Mouse (Mus musculus): Measurements from ENCODE around the gene Pex14. TPM values are rescaled to one million over a fixed set of nuclear protein-coding genes. Genes with fewer than 3 reads are reported as not detected.

Gene Pex14
- polyA plus RNA-seq, 1 experiment: 40.1 TPM

DNA sequence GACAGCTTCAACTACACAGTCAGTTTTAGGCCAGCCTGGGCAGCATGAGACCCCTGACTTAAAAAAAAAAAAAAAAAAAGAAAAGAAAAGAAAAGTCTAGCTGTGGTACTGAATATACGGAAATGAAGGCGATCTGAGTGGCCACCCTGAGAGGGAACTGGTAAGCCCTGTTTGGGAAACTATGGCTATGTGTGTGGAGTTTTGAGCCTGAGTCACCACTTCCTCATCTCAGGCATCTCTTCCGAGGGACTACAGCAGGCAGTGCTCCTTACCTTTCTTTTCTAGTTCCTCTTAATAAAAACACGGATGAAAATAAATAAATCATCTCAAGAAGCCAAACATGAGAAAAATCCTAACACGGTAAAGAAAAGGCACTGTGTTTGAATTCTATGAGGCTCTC lies 98.2 kb downstream of the Pex14 start:
- Histone ChIP-seq H3K27me3 (replicated peaks) (no peaks in the 10 kb centered on the region), H3K9me3 (peaks cover 5% of the 10 kb centered on the region), H3K4me3 (replicated peaks) (no peak overlapping the region), H3K4me1 (peaks cover 26% of the 10 kb centered on the region), H3K36me3 (replicated peaks; ENCODE audit: low read length) (peaks cover 14% of the 10 kb centered on the region)
- TF ChIP-seq GATA1 (IDR thresholded peaks at IDR 0.05; ENCODE audit: borderline replicate concordance, low read length) (no peak), FLI1 (IDR thresholded peaks at IDR 0.05; ENCODE audit: low read length) (no peak)

DNA sequence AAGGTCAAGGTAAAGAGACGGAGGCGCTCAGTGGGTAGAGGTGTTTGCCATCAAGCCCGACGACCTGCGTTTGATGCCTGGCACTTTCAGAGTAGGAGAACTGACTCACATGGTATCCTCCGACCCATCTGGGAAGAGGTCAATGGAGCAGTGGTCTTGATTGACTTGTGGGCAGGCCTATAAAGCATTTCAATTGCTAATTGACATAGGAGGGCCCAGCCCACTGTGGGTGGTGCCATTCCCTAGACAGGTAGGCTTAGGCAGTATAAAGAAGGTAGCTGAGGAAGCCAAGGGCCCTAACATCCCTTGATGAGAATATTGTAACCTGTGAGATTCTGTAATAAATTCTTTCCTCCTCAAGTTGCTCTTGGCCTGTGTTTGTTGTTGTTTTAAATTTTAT lies 98.9 kb downstream of the Pex14 start:
- no peak overlapping the region for H3K4me3 ChIP-seq (replicated peaks)
- TF ChIP-seq GATA1 (IDR thresholded peaks at IDR 0.05; ENCODE audit: borderline replicate concordance, low read length) (no peak), FLI1 (IDR thresholded peaks at IDR 0.05; ENCODE audit: low read length) (no peak)
- peaks cover 10% of the 10 kb centered on the region for H3K36me3 ChIP-seq (replicated peaks; ENCODE audit: low read length)
- H3K27me3 ChIP-seq (replicated peaks): no peaks in the 10 kb centered on the region
- no peaks in the 10 kb centered on the region for H3K9me3 ChIP-seq
- H3K4me1 ChIP-seq: peaks cover 27% of the 10 kb centered on the region

DNA sequence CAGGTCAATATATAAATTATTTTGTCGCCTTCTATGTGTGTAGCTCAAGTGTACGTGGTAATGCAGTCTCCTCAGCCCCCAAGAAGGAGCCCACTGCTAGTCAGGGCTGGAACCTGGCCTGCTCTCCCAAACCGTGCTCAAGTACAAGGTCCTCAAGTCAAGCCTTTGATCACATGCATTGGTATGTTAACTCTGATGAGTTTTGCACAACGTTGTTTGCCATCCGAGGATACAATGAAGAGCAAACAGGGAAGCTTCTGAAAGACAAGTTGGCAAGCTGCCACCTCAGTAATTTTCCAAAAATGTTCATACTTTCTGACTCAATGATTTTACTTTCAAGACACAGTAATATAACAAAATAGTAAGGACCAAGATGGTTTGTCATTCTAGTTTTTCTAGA lies 105.7 kb downstream of the Pex14 start:
- TF ChIP-seq GATA1 (IDR thresholded peaks at IDR 0.05; ENCODE audit: borderline replicate concordance, low read length): no peak
- no peak for TF ChIP-seq FLI1 (IDR thresholded peaks at IDR 0.05; ENCODE audit: low read length)
- H3K4me1 ChIP-seq: peaks cover 33% of the 10 kb centered on the region
- no peak overlapping the region for H3K4me3 ChIP-seq (replicated peaks)
- H3K9me3 ChIP-seq: no peaks in the 10 kb centered on the region
- H3K36me3 ChIP-seq (replicated peaks; ENCODE audit: low read length): peaks cover 6% of the 10 kb centered on the region
- H3K27me3 ChIP-seq (replicated peaks): no peaks in the 10 kb centered on the region

DNA sequence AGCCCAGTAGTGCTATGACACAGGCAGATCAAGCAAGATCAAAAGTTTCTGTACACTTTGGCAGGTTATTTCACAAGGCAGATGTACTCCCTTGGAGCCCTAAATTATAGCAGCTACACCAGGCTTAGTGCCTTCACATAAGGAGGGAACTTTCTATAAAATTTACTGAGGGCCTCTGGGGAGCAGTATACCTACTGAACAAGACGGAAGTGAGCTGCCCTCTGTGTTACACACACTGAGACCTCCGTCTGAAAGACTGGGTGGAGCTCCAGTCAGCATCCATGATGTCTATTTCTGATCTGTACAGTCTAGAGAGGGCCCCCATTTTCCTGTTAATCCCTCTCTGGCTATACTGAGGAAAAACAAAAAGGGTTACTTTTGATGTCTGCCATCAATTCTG lies 109.6 kb downstream of the Pex14 start:
- no peaks in the 10 kb centered on the region for H3K9me3 ChIP-seq
- peaks cover 46% of the 10 kb centered on the region for H3K4me1 ChIP-seq
- H3K36me3 ChIP-seq (replicated peaks; ENCODE audit: low read length): peaks cover 2% of the 10 kb centered on the region
- TF ChIP-seq GATA1 (IDR thresholded peaks at IDR 0.05; ENCODE audit: borderline replicate concordance, low read length) (no peak), FLI1 (IDR thresholded peaks at IDR 0.05; ENCODE audit: low read length) (no peak)
- no peak overlapping the region for H3K4me3 ChIP-seq (replicated peaks)
- no peaks in the 10 kb centered on the region for H3K27me3 ChIP-seq (replicated peaks)

DNA sequence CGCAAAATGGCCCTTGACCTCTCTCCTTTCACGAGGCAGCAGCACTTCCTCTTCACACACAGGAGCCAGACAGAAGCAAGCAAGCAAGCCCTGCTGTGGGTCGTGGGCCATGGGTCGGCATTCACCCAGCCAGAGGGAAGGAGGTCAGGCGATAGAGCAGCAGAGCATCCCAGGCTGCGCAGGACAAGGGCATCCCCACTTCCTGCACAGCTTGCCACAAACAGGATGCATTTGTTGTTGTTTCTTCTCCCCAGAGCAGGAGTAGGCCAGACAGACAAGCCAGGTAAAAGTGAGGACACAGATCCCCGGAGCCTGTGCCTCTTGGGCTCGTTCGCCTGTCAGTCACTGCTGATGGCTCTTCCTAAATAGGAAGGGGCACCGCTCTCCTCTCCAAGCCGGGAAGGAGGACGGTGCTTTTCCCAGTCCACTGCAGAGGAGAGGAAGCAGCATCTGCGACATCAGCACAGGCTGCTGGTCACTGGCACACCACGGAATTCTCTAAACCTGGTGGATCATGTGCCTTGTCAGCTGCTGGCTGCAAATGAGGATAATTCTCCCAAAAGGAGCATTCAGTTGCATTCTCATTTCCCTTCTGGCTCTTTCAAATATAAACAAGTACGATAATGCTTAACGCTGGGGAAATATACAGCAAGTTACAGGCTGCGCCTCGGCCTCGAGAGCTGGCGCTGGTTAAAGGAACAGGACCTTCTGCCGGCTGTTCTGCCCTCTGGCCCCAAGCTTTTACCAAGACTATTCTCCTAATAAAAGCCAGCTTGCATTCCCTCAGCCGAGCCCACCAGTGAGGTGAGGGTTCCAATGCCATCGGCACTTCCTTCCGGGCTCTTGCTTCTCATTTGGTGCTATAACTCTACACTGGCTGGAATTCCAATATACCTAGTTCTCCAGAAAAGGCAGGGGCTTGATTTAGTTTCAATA lies 113.9 kb downstream of the Pex14 start:
- peaks cover under 1% of the 10 kb centered on the region; the same call in 1 of the 2 replicates for H3K9me3 ChIP-seq
- no peaks in the 10 kb centered on the region for H3K27me3 ChIP-seq (replicated peaks)
- TF ChIP-seq GATA1 (IDR thresholded peaks at IDR 0.05; ENCODE audit: borderline replicate concordance, low read length) (no peak), FLI1 (IDR thresholded peaks at IDR 0.05; ENCODE audit: low read length) (no peak)
- H3K4me3 ChIP-seq (replicated peaks): peak overlapping the region; percentile 54
- peaks cover 30% of the 10 kb centered on the region for H3K36me3 ChIP-seq (replicated peaks; ENCODE audit: low read length)
- H3K4me1 ChIP-seq: peaks cover 47% of the 10 kb centered on the region

DNA sequence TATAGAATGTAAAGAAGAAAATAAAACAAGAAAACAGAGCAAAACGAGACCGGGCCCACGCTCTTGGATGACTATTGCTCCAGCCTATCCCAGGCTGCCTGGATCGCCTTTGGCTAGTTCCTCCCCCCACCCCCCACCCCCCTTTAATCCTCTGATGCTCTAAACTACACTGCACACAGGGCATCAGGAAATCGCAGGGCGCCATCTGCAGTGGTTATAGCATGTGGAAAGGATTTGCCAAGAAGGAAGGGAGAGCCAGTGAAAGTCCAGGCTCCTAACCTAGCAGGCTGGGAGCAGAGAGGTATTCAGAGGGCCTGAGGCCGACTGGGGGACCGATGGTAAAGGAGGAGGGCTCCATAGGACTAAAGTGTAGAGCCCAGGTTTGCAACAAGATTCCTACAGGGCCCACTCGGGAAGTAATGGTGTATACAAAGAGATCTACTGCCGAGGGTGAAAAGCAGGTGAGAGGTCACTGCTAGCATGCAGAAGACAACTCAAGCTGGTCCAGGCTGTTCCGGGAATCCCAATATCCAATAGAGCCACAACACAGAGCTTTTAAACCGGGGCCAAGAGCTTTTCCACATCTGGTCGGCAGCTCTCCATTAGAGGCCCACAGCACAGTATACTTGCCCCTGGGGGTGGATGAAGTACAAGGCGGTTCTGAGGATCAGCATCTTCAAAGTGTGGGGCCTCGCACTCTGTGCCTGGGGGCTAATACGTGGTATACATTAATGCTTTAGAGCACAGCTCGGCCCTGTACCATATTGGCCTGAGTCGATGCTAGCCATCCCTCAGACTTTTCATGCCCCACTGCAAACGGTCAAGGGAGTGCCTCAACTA lies 114.8 kb downstream of the Pex14 start:
- H3K36me3 ChIP-seq (replicated peaks; ENCODE audit: low read length): peaks cover 38% of the 10 kb centered on the region

DNA sequence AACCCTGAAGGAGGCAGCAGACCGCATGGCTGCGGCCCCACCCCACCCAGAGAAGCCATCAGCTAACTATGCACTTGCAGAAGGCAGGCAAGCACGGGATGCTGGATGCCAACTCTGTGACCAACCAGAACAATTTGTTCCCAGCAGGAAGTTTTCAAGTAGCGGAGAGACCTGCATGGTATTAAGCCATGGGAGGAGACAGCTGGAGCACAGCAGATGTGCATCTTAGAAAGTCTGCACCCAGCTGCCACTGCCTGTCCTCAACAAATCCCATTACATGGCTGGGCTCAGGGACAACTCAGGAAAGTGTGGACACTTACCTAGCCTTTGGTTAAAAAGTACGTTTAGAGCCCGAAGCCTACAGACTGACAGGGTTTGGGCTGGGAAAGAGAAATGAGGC lies 117.4 kb downstream of the Pex14 start:
- peaks cover 31% of the 10 kb centered on the region for H3K4me1 ChIP-seq
- H3K4me3 ChIP-seq (replicated peaks): no peak overlapping the region
- no peaks in the 10 kb centered on the region for H3K27me3 ChIP-seq (replicated peaks)
- peaks cover 42% of the 10 kb centered on the region for H3K36me3 ChIP-seq (replicated peaks; ENCODE audit: low read length)
- TF ChIP-seq GATA1 (IDR thresholded peaks at IDR 0.05; ENCODE audit: borderline replicate concordance, low read length) (no peak), FLI1 (IDR thresholded peaks at IDR 0.05; ENCODE audit: low read length) (no peak)
- H3K9me3 ChIP-seq: peaks cover 5% of the 10 kb centered on the region; the same call in 1 of the 2 replicates

More for the DNA sequence above, 114.8 kb downstream of the Pex14 start:
- peaks cover 5% of the 10 kb centered on the region; the same call in 1 of the 2 replicates for H3K9me3 ChIP-seq
- no peak for TF ChIP-seq GATA1 (IDR thresholded peaks at IDR 0.05; ENCODE audit: borderline replicate concordance, low read length)
- no peak for TF ChIP-seq FLI1 (IDR thresholded peaks at IDR 0.05; ENCODE audit: low read length)
- peak overlapping the region; percentile 48 for H3K4me3 ChIP-seq (replicated peaks)
- no peaks in the 10 kb centered on the region for H3K27me3 ChIP-seq (replicated peaks)
- peaks cover 43% of the 10 kb centered on the region for H3K4me1 ChIP-seq

DNA sequence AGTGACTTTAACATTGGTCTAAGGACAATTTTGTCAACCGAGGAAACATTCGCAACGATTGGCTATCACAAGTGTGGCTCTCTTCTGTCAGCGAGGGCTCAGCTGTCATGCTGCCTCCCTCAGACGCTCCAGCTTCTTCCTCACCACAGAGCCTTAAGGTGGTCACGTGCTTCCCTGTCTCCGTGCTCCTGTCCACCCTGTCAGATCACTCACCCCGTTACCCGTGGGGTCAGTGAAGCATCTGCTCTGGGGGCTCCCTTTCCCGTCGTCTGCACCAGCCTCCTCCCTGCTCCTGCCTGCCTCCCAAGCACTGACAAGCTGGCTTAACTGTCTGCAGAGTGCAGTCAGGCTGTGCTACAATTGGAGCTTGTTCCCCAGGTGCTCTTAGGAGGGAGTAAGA lies 119.8 kb downstream of the Pex14 start:
- H3K4me3 ChIP-seq (replicated peaks): peak overlapping the region; percentile 1
- TF ChIP-seq FLI1 (IDR thresholded peaks at IDR 0.05; ENCODE audit: low read length) (no peak), GATA1 (IDR thresholded peaks at IDR 0.05; ENCODE audit: borderline replicate concordance, low read length) (no peak)
- peaks cover 5% of the 10 kb centered on the region; the same call in 1 of the 2 replicates for H3K9me3 ChIP-seq
- peaks cover 48% of the 10 kb centered on the region for H3K36me3 ChIP-seq (replicated peaks; ENCODE audit: low read length)
- no peaks in the 10 kb centered on the region for H3K27me3 ChIP-seq (replicated peaks)
- H3K4me1 ChIP-seq: peaks cover 13% of the 10 kb centered on the region

DNA sequence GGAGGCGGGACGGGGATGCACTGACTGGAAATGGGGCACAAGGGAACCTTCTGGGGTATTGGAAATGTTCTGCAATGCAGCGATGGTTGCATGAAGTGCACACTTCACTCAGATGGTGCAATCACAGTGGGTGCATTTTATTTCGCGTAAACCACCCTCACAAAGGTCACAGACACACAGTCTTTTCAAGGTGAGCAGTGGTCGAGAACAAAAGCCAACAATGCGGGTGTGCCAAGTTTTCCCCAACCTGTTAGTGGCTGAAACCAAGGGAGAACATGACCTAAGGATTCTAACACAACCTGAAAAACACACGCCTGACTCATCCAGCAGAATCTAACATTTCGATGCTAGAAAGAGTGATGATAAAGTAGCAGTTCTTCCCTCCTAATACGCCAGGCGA lies 120.8 kb downstream of the Pex14 start:
- no peak for TF ChIP-seq GATA1 (IDR thresholded peaks at IDR 0.05; ENCODE audit: borderline replicate concordance, low read length)
- peaks cover 5% of the 10 kb centered on the region; the same call in 1 of the 2 replicates for H3K9me3 ChIP-seq
- H3K36me3 ChIP-seq (replicated peaks; ENCODE audit: low read length): peaks cover 48% of the 10 kb centered on the region
- no peak overlapping the region for H3K4me3 ChIP-seq (replicated peaks)
- peaks cover 13% of the 10 kb centered on the region for H3K4me1 ChIP-seq
- no peaks in the 10 kb centered on the region for H3K27me3 ChIP-seq (replicated peaks)
